Mouse (Mus musculus) cerebellum, postnatal 36 days (tissue): ENCODE results near the gene Myo5c.

Experiments used
- DNase-seq, 2 experiments: peaks; one replicate each; pipeline ENCODE4 v3.0.0; 2021 to 2022; ENCODE audit warnings: mixed read lengths in 2 of 2

The Myo5c gene

GRCm38 (mm10) chr9:75330821-75331220 is 99.0 kb downstream of the Myo5c start:
- no peak for DNase-seq

GRCm38 (mm10) chr9:75334440-75334839 is 102.6 kb downstream of the Myo5c start:
- DNase-seq, result no peak

- no peak for DNase-seq
Measured at GRCm38 (mm10) chr9:75338016-75338415, 106.2 kb downstream of the Myo5c start.

GRCm38 (mm10) chr9:75342433-75342832 is 110.6 kb downstream of the Myo5c start:
- DNase-seq, result no peak

GRCm38 (mm10) chr9:75347458-75347857 is 115.6 kb downstream of the Myo5c start, which contains the start of gene Bcl2l10:
Gene Bcl2l10, plus strand, starts transcription at chr9:75347758.
- DNase-seq, result no peak

GRCm38 (mm10) chr9:75348066-75348465 is 116.2 kb downstream of the Myo5c start:
- DNase-seq, result no peak

- no peak for DNase-seq
Measured at GRCm38 (mm10) chr9:75348641-75349040, 116.8 kb downstream of the Myo5c start.

GRCm38 (mm10) chr9:75353094-75353493 is 121.3 kb downstream of the Myo5c start:
- DNase-seq, result no peak
